In genomic region chr10:59898935-59899334, GRCm38 (mm10) we compare ENCODE assay signal across 8 mouse cellular contexts. TPM values are rescaled to one million over a fixed set of nuclear protein-coding genes. Genes with fewer than 3 reads are reported as not detected.
DNase-seq lines count a peak whose midpoint lies in the region; ATAC-seq and TF ChIP-seq lines count a peak whose summit lies in the region.

No protein-coding gene starts in this region.

- H3K4me3 ChIP-seq in layer of hippocampus, adult 2 months = peak overlapping the region; percentile 24; the same call in 1 of the 2 replicates
- peak overlapping the region; percentile 10; the same call in 1 of the 2 replicates for H3K4me3 ChIP-seq in embryonic facial prominence, embryonic 14.5 days (ENCODE audit: low read depth, low read length)
- H3K4me3 ChIP-seq in intestine, postnatal 0 days (ENCODE audit: low read depth, low read length) = no peak overlapping the region
- no peak overlapping the region for H3K4me3 ChIP-seq in myocyte

- ATAC-seq in embryonic facial prominence, embryonic 14.5 days (ENCODE audit: low read depth) = no peak
- no peak for ATAC-seq in intestine, postnatal 0 days
- no peak for ATAC-seq in activated CD4-positive, CD25-positive, alpha-beta regulatory T cell, adult 4 months
- no peak for ATAC-seq in monocyte, adult 5-6 weeks (replicated peaks; ENCODE audit: insufficient number of reproducible peaks, low FRiP score, low TSS enrichment, poor library complexity, severe bottlenecking)

- 43% methylated on average over 2 of the region's 2 CpGs for WGBS in embryonic facial prominence, embryonic 14.5 days
- 32% methylated on average over 2 of the region's 2 CpGs for WGBS in intestine, postnatal 0 days

- H3K9ac ChIP-seq in embryonic facial prominence, embryonic 14.5 days (ENCODE audit: low read depth, low read length) = peak overlapping the region; percentile 51; the same call in 1 of the 2 replicates
- peak overlapping the region; percentile 27; the same call in 1 of the 2 replicates for H3K9ac ChIP-seq in intestine, postnatal 0 days (ENCODE audit: low read depth, low read length)

- peaks cover 45% of the 10 kb centered on the region for H3K36me3 ChIP-seq in embryonic facial prominence, embryonic 14.5 days (ENCODE audit: control insufficient read depth, insufficient read depth, low read length)
- peaks cover 42% of the 10 kb centered on the region for H3K36me3 ChIP-seq in intestine, postnatal 0 days (ENCODE audit: control insufficient read depth, insufficient read depth)
- H3K36me3 ChIP-seq in myocyte (ENCODE audit: control insufficient read depth, insufficient read depth) = peaks cover 18% of the 10 kb centered on the region

- TF ChIP-seq CTCF in layer of hippocampus, adult 2 months (conservative IDR thresholded peaks at IDR 0.05) = no peak
- no peak for TF ChIP-seq CTCF in intestine, postnatal 0 days (IDR thresholded peaks at IDR 0.05; ENCODE audit: low read depth)

- peak overlapping the region; percentile 99 for H3K27ac ChIP-seq in layer of hippocampus, adult 2 months
- H3K27ac ChIP-seq in embryonic facial prominence, embryonic 14.5 days (replicated peaks; ENCODE audit: low read depth, low read length) = peak overlapping the region; percentile 98
- peak overlapping the region; percentile 84 for H3K27ac ChIP-seq in intestine, postnatal 0 days (ENCODE audit: low read depth, low read length)

- peaks cover 51% of the 10 kb centered on the region for H3K4me1 ChIP-seq in embryonic facial prominence, embryonic 14.5 days (ENCODE audit: control insufficient read depth, insufficient read depth, low read length)
- 0 out of 2 replicates have a peak, but pooled peaks cover 3% of the 10 kb centered on the region for H3K4me1 ChIP-seq in intestine, postnatal 0 days (replicated peaks; ENCODE audit: control insufficient read depth, insufficient read depth, low read length)

- no peaks in the 10 kb centered on the region for H3K79me2 ChIP-seq in myocyte (ENCODE audit: control insufficient read depth, insufficient read depth)

- H3K27me3 ChIP-seq in embryonic facial prominence, embryonic 14.5 days (replicated peaks; ENCODE audit: control insufficient read depth, insufficient read depth, low read length) = no peaks in the 10 kb centered on the region
- no peaks in the 10 kb centered on the region for H3K27me3 ChIP-seq in intestine, postnatal 0 days (replicated peaks; ENCODE audit: control insufficient read depth, insufficient read depth, low read length)
- no peaks in the 10 kb centered on the region for H3K27me3 ChIP-seq in myocyte (ENCODE audit: control insufficient read depth, insufficient read depth, insufficient read length)

- DNase-seq in layer of hippocampus, adult 2 months (ENCODE audit: low spot score in 2 of 2) = no peak
- no peak for DNase-seq in layer of hippocampus, adult 11-12 months (ENCODE audit: low spot score)
- no peak for DNase-seq in embryonic facial prominence, embryonic 14.5 days (ENCODE audit: low spot score)
- no peak for DNase-seq in embryo, embryonic 9.5 days (ENCODE audit: extremely low spot score)

- no peak for TF ChIP-seq POLR2A in myocyte (IDR thresholded peaks at IDR 0.05; ENCODE audit: insufficient read length, low read depth)

- peak overlapping the region; percentile 43 for H3K4me2 ChIP-seq in embryonic facial prominence, embryonic 14.5 days (ENCODE audit: low read depth, low read length)
- H3K4me2 ChIP-seq in intestine, postnatal 0 days (replicated peaks; ENCODE audit: low read depth) = peak overlapping the region; percentile 43
- peak overlapping the region; percentile 57 for H3K4me2 ChIP-seq in myocyte (ENCODE audit: low read depth)

- no peak overlapping the region for H3ac ChIP-seq in myocyte (ENCODE audit: control insufficient read depth, insufficient read length)

- H3K9me3 ChIP-seq in embryonic facial prominence, embryonic 14.5 days (ENCODE audit: control insufficient read depth, low read length) = no peaks in the 10 kb centered on the region
- no peaks in the 10 kb centered on the region for H3K9me3 ChIP-seq in intestine, postnatal 0 days (ENCODE audit: control insufficient read depth)

TF ChIP-seq in myocyte, 11 proteins besides CTCF, POLR2A, EP300 and RAD21:
- TF ChIP-seq POLR2AphosphoS2 (IDR thresholded peaks at IDR 0.05; ENCODE audit: insufficient read length, low read depth) (no peak), CEBPB (IDR thresholded peaks at IDR 0.05; ENCODE audit: insufficient read depth, poor library complexity, severe bottlenecking) (no peak), SRF (IDR thresholded peaks at IDR 0.05; ENCODE audit: control insufficient read depth, insufficient read length, low read depth) (no peak), MYOG (IDR thresholded peaks at IDR 0.05; ENCODE audit: control insufficient read depth in 1 of 3, insufficient read depth in 1 of 3, insufficient read length in 2 of 3, low read depth in 2 of 3) (peak in 1 of 3 experiments; percentile 12), USF1 (IDR thresholded peaks at IDR 0.05; ENCODE audit: low read depth) (no peak), TCF12 (IDR thresholded peaks at IDR 0.05; ENCODE audit: insufficient read depth, poor library complexity, severe bottlenecking) (no peak), MYOD1 (IDR thresholded peaks at IDR 0.05; ENCODE audit: control insufficient read depth in 1 of 3, insufficient read length in 2 of 3, low read depth in 2 of 3) (peak in 1 of 3 experiments; percentile 54), TCF3 (IDR thresholded peaks at IDR 0.05; ENCODE audit: insufficient read length, low read depth) (no peak), E2F4 (IDR thresholded peaks at IDR 0.05; ENCODE audit: insufficient read depth) (no peak)

RNA-seq across cellular contexts. Expression of gene Dnajb12, which starts 19.6 kb away (rescaled TPM):
- total RNA-seq in layer of hippocampus, adult 2 months (2021) = 10 to 100 TPM; 54.4 to 56.8 TPM
- polyA plus RNA-seq in embryonic facial prominence, embryonic 14.5 days (2014; fragmentation: Nextera tagmentation; extraction: Ambion mirVana) = 25.5 and 28.7 TPM in 2 replicates
- polyA plus RNA-seq in intestine, postnatal 0 days (2015; fragmentation: Nextera tagmentation; extraction: Ambion mirVana) = 25.6 and 27.4 TPM in 2 replicates
- 45.2 TPM for polyA plus RNA-seq in myocyte (2012; fragmentation: generic; extraction: Trizol)
- 10 to 100 TPM; 18.4 to 20.7 TPM for polyA plus RNA-seq in activated CD4-positive, CD25-positive, alpha-beta regulatory T cell, adult 4 months (2017; shearing (Covaris generic))
- 29.6 to 41.9 TPM (median 30.0 TPM) in 3 replicates for total RNA-seq in monocyte, adult 5-6 weeks (2017)

RNA-seq across cellular contexts. Expression of gene Ddit4, which starts 52.7 kb away (rescaled TPM):
- total RNA-seq in layer of hippocampus, adult 2 months (2021) = 10 to 100 TPM; 63.6 to 66.7 TPM
- polyA plus RNA-seq in embryonic facial prominence, embryonic 14.5 days (2014; fragmentation: Nextera tagmentation; extraction: Ambion mirVana) = 8.7 and 9.2 TPM in 2 replicates
- polyA plus RNA-seq in intestine, postnatal 0 days (2015; fragmentation: Nextera tagmentation; extraction: Ambion mirVana) = 11.5 and 17.8 TPM in 2 replicates
- 266 TPM for polyA plus RNA-seq in myocyte (2012; fragmentation: generic; extraction: Trizol)
- 10 to 100 TPM; 17.5 to 31.2 TPM for polyA plus RNA-seq in activated CD4-positive, CD25-positive, alpha-beta regulatory T cell, adult 4 months (2017; shearing (Covaris generic))
- 29.5 to 34.2 TPM (median 34.2 TPM) in 3 replicates for total RNA-seq in monocyte, adult 5-6 weeks (2017)

Comparison
In these comparisons a context has a peak if more than half of its experiments do, and no peak if none do; other contexts are left out.
1. H3K4me3 ChIP-seq: peak in layer of hippocampus, adult 2 months (single experiment) and embryonic facial prominence, embryonic 14.5 days (single experiment); none in intestine, postnatal 0 days (single experiment) and myocyte (single experiment).
2. Peak in every context shown above with its lines, with median percentiles within 50 percentile points of each other: H3K27ac ChIP-seq and H3K4me2 ChIP-seq.